Mouse (Mus musculus) cortical plate, adult 2 months (tissue): ENCODE measurements around the gene Armc12.

ENCODE experiments used
- CTCF ChIP-seq: fragments of 200-500 bp; IDR thresholded peaks from 2 replicates; pipeline ENCODE4 v1.5.1; 2011; ENCODE audit warnings: mild to moderate bottlenecking, control low read depth, low read length; ENCODE audit not compliant: insufficient read depth; ENCODE audit errors: extremely low read depth
- POLR2A ChIP-seq: fragments of 200-500 bp; IDR thresholded peaks from 2 replicates; pipeline ENCODE4 v1.6.1; 2011; ENCODE audit warnings: mild to moderate bottlenecking, low read length, control low read depth; ENCODE audit not compliant: insufficient read depth; ENCODE audit errors: extremely low read depth

- TF ChIP-seq CTCF (no peak), POLR2A (0 out of 2 replicates have a peak, but pooled peaks have one; percentile 1)
Observed at GRCm38 (mm10) chr17:28524009-28524695, 6.5 kb upstream of the Armc12 start.
